Mouse (Mus musculus) cerebellum, adult 8-10 months (tissue): ENCODE measurements around the gene Spin2g.
"Not testable (repeated sequence)": the region's sequence is repeated elsewhere in the genome, so short reads cannot be mapped to it uniquely, and the experiment has no call there.

Source experiments
- DNase-seq: peaks from one replicate; pipeline ENCODE4 v3.0.0; 2022

Gene Spin2g

GRCm38 (mm10) chrX:34238633-34239032 lies at the start of gene Spin2g:
Spin2g (minus strand) TSS chrX:34238733.
- not testable (repeated sequence) for DNase-seq
